Mouse (Mus musculus) heart, postnatal 0 days (tissue): ENCODE measurements around the gene Abcf1. TPM values are rescaled to one million over a fixed set of nuclear protein-coding genes. Genes with fewer than 3 reads are reported as not detected.
"Not testable (repeated sequence)": the region's sequence is repeated elsewhere in the genome, so short reads cannot be mapped to it uniquely, and the experiment has no call there.

Source experiments
- ATAC-seq: fragments of 200-750 bp; cut with Nextera tagmentation; 2 replicates; pipeline ENCODE4 v1.8.0; 2017; ENCODE audit warnings: low read depth, moderate number of reproducible peaks, moderate library complexity; ENCODE audit not compliant: insufficient read depth
- DNase-seq: peaks from one replicate; pipeline ENCODE4 v3.0.0-alpha.2; 2016; ENCODE audit warnings: low spot score
- H3K27ac ChIP-seq: fragments of 300-500 bp; sonication (generic); 2 replicates; pipeline ENCODE4 v1.5.1; 2014; ENCODE audit warnings: low read depth, mild to moderate bottlenecking
- H3K27me3 ChIP-seq: fragments of 300-500 bp; sonication (generic); 2 replicates; pipeline ENCODE4 v1.6.1; 2014; ENCODE audit warnings: low read length, mixed read lengths; ENCODE audit not compliant: control insufficient read depth, insufficient read depth
- H3K36me3 ChIP-seq: fragments of 300-500 bp; sonication (generic); replicated peaks from 2 replicates; pipeline ENCODE4 v1.6.1; 2014; ENCODE audit warnings: low read length, mixed read lengths; ENCODE audit not compliant: control insufficient read depth, insufficient read depth
- H3K4me1 ChIP-seq: fragments of 300-500 bp; sonication (generic); 2 replicates; pipeline ENCODE4 v1.6.1; 2014; ENCODE audit warnings: antibody characterized with exemption; ENCODE audit not compliant: control insufficient read depth, insufficient read depth
- H3K4me2 ChIP-seq: fragments of 300-500 bp; sonication (generic); 2 replicates; pipeline ENCODE4 v1.6.1; 2014; ENCODE audit warnings: low read depth, mild to moderate bottlenecking, low read length, moderate library complexity
- H3K4me3 ChIP-seq: fragments of 300-500 bp; sonication (generic); 2 replicates; pipeline ENCODE4 v1.5.1; 2014; ENCODE audit warnings: low read depth, low read length
- H3K9ac ChIP-seq: fragments of 300-500 bp; sonication (generic); replicated peaks from 2 replicates; pipeline ENCODE4 v1.6.1; 2014; ENCODE audit warnings: low read depth, low read length, mixed read lengths
- H3K9me3 ChIP-seq: fragments of 300-500 bp; sonication (generic); replicated peaks from 2 replicates; pipeline ENCODE4 v1.6.1; 2016; ENCODE audit warnings: low read length; ENCODE audit not compliant: control insufficient read depth
- CTCF ChIP-seq: IDR thresholded peaks from 2 replicates; pipeline ENCODE4 v1.5.1; 2016; ENCODE audit warnings: antibody characterized with exemption, control low read depth, low read depth
- EP300 ChIP-seq: IDR thresholded peaks from 2 replicates; pipeline ENCODE4 v1.6.1; 2016; ENCODE audit warnings: antibody characterized with exemption, low read depth
- whole genome bisulfite sequencing: fragments of 180-500 bp; shearing (Covaris S2); extraction: QIAGEN DNeasy Blood & Tissue Kit; methylation state at CpG from one replicate; pipeline ENCODE4 v1.1.7; 2014; 5-methylcytosine and 5-hydroxymethylcytosine counted together
- polyA plus RNA-seq: library from polyadenylated mRNA; unstranded; fragments of >200 nt; fragmentation: Nextera tagmentation; extraction: Ambion mirVana; gene quantifications from 2 replicates; pipeline ENCODE4 v1.2.1, GENCODE M21; 2015
- total RNA-seq: library from RNA; depleted of rRNA; stranded (reverse); fragments of >200 nt; gene quantifications from 2 replicates; pipeline ENCODE4 v1.2.3, GENCODE M21; 2014; ENCODE audit warnings: low replicate concordance; rRNA removed

Gene Abcf1
- 44.0 and 47.0 TPM in 2 replicates for total RNA-seq
- polyA plus RNA-seq, result 68.5 and 74.5 TPM in 2 replicates

DNA sequence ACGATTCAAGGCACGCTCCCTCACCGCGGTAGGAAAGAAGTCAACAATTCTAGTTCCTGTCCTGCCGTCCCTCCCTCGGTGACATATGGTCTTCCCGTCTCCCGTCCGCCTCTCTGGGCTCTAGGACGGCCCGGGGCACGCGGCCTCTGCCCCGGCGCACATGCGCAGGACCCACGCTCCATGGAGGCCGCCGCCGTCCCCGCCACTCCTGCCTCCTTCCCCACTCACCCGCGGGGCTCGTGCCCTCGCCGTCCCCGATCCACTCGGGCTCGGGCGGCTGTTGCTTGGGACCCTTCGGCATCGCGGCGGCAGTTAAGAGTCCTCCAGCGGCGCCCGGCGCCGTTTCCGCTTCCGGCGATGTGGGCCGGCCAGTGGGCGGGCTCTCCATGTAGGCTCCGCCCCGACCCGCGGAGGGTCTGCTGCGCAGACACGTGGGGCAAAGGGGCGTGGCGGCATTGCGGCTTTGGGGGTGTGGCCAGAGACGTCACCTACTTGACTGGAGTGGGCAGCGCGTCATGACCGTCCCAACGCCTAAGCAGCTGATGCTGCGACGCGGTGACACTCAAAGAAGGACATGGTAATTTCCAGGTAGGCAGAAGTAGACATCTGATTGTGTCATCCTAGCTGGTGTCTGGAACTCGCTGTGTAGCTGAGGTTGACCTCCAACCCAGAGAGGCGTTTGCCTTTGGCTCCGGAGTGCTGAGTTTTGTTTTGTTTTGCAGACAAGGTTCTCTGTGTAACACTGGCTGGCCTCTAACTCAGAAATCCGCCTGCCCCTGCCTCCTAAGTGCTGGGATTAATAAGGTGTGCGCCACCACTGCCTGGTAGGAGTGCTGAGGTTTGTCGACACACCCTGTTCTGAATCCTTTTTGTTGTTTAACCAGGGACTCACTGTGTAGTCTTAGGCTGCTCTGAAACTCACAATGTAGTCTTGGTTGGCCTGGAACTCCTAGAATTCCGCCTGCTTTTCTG lies at the start of gene Abcf1:
Gene Abcf1, minus strand, starts transcription at position 344 of the 972 bp plus-strand sequence.
- DNase-seq (peak; percentile 96), ATAC-seq (peak; percentile 99)
- WGBS, result under 1% methylated on average over 67 of the region's 68 CpGs
- Histone ChIP-seq H3K4me3 (peak within 1 kb of the TSS; percentile 76), H3K27ac (peak within 1 kb of the TSS; percentile 82), H3K27me3 (no peaks in the 10 kb centered on the region), H3K9me3 (no peaks in the 10 kb centered on the region), H3K9ac (peak within 1 kb of the TSS; percentile 65), H3K4me2 (peak within 1 kb of the TSS; percentile 80), H3K4me1 (peaks cover 9% of the 10 kb centered on the region), H3K36me3 (peaks cover 27% of the 10 kb centered on the region)
- TF ChIP-seq EP300 (0 out of 2 replicates have a peak, but pooled peaks have one; percentile 15), CTCF (no peak)

DNA sequence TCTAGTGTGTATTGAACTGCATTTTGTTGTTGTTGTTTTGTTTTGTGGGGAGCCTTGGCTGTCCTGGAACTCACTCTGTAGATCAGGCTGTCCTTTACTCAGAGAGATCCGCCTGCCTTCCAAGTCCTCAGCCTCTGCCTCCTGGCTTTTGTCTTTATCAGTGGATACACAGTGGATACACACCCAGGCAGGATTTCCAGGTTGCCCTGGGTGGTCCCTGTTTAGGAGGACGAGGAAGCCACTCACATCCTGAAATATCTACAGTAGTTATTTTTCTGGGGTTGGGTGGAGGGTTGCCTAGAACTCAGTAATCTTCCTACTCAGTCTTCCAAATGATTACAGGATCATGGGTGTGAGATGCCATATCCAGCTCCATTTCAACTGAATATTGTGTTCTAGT lies 49.4 kb upstream of the Abcf1 start:
- no peak for ATAC-seq
- TF ChIP-seq EP300 (no peak), CTCF (no peak)
- Histone ChIP-seq H3K4me1 (peaks cover 3% of the 10 kb centered on the region; the same call in 1 of the 2 replicates), H3K27ac (peak overlapping the region; percentile 75; the same call in 1 of the 2 replicates), H3K36me3 (peaks cover 12% of the 10 kb centered on the region; the same call in 1 of the 2 replicates), H3K9me3 (no peaks in the 10 kb centered on the region), H3K9ac (no peak overlapping the region), H3K4me3 (no peak overlapping the region), H3K4me2 (no peak overlapping the region), H3K27me3 (no peaks in the 10 kb centered on the region)
- 40% methylated on average over 2 of the region's 2 CpGs for WGBS
- DNase-seq, result no peak

DNA sequence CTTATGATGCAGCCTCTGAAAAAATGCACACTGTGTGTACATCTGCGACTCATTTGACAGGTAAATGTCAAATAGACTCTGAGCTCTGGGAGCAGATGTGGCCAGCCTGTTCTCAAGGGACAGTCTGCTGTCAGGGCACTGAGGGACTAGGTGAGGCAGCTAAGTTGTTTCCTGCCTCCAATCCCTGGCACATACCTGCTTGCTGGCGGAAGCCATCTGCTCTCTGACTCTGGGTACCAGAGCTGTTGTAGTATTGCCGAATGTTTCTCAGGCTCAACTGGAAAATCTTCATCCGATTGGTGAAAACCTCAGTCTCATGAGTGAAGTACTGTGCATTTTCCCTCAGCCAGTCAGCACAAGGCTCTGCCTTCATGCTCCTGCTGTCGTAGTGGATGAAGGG lies 47.5 kb upstream of the Abcf1 start:
- Histone ChIP-seq H3K9ac (no peak overlapping the region), H3K4me1 (no peaks in the 10 kb centered on the region), H3K36me3 (peaks cover 12% of the 10 kb centered on the region; the same call in 1 of the 2 replicates), H3K27ac (no peak overlapping the region), H3K27me3 (no peaks in the 10 kb centered on the region), H3K9me3 (no peaks in the 10 kb centered on the region), H3K4me2 (no peak overlapping the region), H3K4me3 (no peak overlapping the region)
- ATAC-seq (no peak), DNase-seq (no peak)
- WGBS, result 87% methylated on average over 5 of the region's 5 CpGs
- no peak for TF ChIP-seq CTCF
- no peak for TF ChIP-seq EP300

DNA sequence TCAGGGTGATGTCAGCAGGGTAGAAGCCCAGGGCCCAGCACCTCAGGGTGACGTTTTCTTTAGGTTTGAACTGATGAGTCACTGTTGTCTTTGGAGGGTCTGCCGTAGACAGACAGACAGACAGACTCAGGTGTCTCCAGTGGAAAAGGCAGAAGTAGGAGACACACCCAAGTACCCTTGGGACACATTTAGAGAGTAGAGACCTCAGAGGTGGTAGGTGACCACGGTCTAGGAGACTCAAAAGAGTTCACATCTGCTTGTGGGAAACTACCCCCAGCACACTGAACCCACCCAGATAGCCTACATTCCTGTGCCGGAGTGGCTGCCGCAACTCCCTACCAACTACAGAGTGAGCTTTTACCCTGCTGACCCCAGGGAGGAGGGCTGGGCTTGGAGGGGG lies 45.4 kb upstream of the Abcf1 start:
- Histone ChIP-seq H3K9ac (no peak overlapping the region), H3K4me2 (no peak overlapping the region), H3K27me3 (no peaks in the 10 kb centered on the region), H3K36me3 (peaks cover 12% of the 10 kb centered on the region; the same call in 1 of the 2 replicates), H3K9me3 (no peaks in the 10 kb centered on the region), H3K4me1 (no peaks in the 10 kb centered on the region), H3K27ac (no peak overlapping the region), H3K4me3 (no peak overlapping the region)
- no peak for ATAC-seq
- no peak for DNase-seq
- TF ChIP-seq CTCF (no peak), EP300 (no peak)
- WGBS, result 89% methylated on average over 5 of the region's 5 CpGs

DNA sequence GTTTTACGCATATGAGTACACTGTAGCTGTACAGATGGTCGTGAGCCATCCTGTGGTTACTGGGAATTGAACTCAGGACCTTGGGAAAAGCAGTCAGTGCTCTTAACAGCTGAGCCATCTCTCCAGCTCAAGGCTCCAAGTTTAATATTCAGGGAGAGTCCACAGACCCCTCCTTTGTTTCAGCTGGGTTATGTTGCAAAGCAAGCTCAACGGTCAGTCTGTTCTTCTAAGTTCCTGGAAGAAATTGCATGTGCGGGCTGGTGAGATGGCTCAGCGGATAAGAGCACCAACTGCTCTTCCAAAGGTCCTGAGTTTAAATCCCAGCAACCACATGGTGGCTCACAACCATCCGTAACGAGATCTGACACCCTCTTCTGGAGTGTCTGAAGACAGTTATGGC lies 34.8 kb upstream of the Abcf1 start:
- H3K27ac ChIP-seq, H3K36me3 ChIP-seq, H3K9me3 ChIP-seq, H3K27me3 ChIP-seq, H3K4me3 ChIP-seq, H3K4me2 ChIP-seq, DNase-seq, H3K9ac ChIP-seq, ATAC-seq, H3K4me1 ChIP-seq: not testable (repeated sequence)
- WGBS, result 92% methylated on average over 7 of the region's 7 CpGs
